Mouse (Mus musculus) forebrain, embryonic 12.5 days (tissue): ENCODE measurements around the gene Map6. TPM values are rescaled to one million over a fixed set of nuclear protein-coding genes. Genes with fewer than 3 reads are reported as not detected.

Source experiments
- ATAC-seq: fragments of 200-750 bp; cut with Nextera tagmentation; 2 replicates; pipeline ENCODE4 v1.8.0; 2017; ENCODE audit warnings: moderate TSS enrichment; ENCODE audit not compliant: low FRiP score
- H3K27ac ChIP-seq: fragments of 300-500 bp; sonication (generic); 2 replicates; pipeline ENCODE4 v1.5.1; 2016; ENCODE audit warnings: mild to moderate bottlenecking
- H3K27me3 ChIP-seq: fragments of 300-500 bp; sonication (generic); 2 replicates; pipeline ENCODE4 v1.6.1; 2016; ENCODE audit warnings: mild to moderate bottlenecking
- H3K36me3 ChIP-seq: fragments of 300-500 bp; sonication (generic); replicated peaks from 2 replicates; pipeline ENCODE4 v1.6.1; 2016; ENCODE audit warnings: mild to moderate bottlenecking
- H3K4me1 ChIP-seq: fragments of 300-500 bp; sonication (generic); 2 replicates; pipeline ENCODE4 v1.6.1; 2016
- H3K4me2 ChIP-seq: fragments of 300-500 bp; sonication (generic); 2 replicates; pipeline ENCODE4 v1.6.1; 2016; ENCODE audit warnings: mild to moderate bottlenecking, moderate library complexity
- H3K4me3 ChIP-seq: fragments of 300-500 bp; sonication (generic); replicated peaks from 2 replicates; pipeline ENCODE4 v1.5.1; 2016; ENCODE audit warnings: mild to moderate bottlenecking
- H3K9ac ChIP-seq: fragments of 300-500 bp; sonication (generic); 2 replicates; pipeline ENCODE4 v1.6.1; 2016; ENCODE audit warnings: mild to moderate bottlenecking
- H3K9me3 ChIP-seq: fragments of 300-500 bp; sonication (generic); 2 replicates; pipeline ENCODE4 v1.6.1; 2016
- WGBS: fragments of 180-500 bp; shearing (Covaris S2); methylation state at CpG from one replicate; pipeline ENCODE4 v1.1.7; 2016; 5-methylcytosine and 5-hydroxymethylcytosine counted together
- polyA plus RNA-seq: library from polyadenylated mRNA; unstranded; fragments of >200 nt; fragmentation: Nextera tagmentation; extraction: Ambion mirVana; gene quantifications from 2 replicates; pipeline ENCODE4 v1.2.1, GENCODE M21; 2016

Map6 gene
- polyA plus RNA-seq, 1 experiment from 2014 or later = 63.5 TPM

GRCm38 (mm10) chr7:99300650-99301175 lies 33.5 kb downstream of the Map6 start:
- 59% methylated on average over 3 of the region's 3 CpGs for WGBS

DNA sequence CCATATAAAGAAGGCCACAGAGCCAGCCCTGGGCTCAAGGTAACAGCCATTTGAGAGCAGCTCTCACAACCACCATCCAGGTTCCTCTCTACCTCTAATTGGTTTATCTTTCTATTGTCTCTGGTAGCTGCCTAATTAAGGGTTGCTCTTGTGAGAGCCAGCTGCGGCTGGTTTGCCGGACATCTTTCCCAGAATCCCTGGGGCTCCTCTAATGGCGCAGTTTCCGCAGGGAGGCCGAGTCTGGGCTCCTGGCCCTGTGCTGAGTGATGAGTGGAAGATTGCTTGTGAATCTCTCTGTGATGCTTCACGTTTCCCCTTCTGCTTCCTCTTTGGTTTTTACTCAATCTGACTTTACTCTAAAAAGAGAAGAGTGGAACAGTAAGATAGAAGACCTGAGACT lies 36.8 kb downstream of the Map6 start:
- peak; percentile 54 for ATAC-seq
- no peak overlapping the region; the same call in 1 of the 2 replicates for H3K4me2 ChIP-seq
- 24% methylated on average over 6 of the region's 6 CpGs for WGBS

More at GRCm38 (mm10) chr7:99300650-99301175, 33.5 kb downstream of the Map6 start:
- Histone ChIP-seq H3K27ac (no peak overlapping the region), H3K4me3 (no peak overlapping the region), H3K4me2 (no peak overlapping the region), H3K36me3 (0 out of 2 replicates have a peak, but pooled peaks cover 2% of the 10 kb centered on the region), H3K4me1 (peaks cover 40% of the 10 kb centered on the region), H3K27me3 (no peaks in the 10 kb centered on the region), H3K9me3 (no peaks in the 10 kb centered on the region), H3K9ac (no peak overlapping the region)
- ATAC-seq = no peak

DNA sequence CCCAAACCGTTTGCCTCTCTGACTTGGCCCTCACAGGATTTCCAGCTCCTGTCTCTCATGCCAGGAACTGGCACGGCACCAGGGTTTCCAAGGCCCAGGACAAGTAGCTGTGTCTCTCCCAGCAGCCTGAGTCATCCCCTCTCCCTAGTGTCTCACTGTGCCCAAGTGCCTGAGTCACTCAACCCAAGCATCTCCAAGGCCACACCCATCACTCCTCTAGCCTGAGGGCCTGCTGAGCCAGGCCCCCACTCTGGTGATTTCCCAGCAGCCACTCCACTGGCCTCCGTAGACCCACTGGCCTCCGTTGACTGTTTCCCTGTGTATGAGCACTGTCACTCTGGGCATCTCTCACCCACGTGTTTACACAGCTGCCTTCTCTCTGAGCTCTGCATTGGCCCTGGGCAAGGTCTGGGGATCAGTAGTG lies 37.7 kb downstream of the Map6 start:
- Histone ChIP-seq H3K4me2 (no peak overlapping the region), H3K27ac (peak overlapping the region; percentile 83), H3K4me1 (peaks cover 66% of the 10 kb centered on the region), H3K4me3 (no peak overlapping the region), H3K9ac (no peak overlapping the region), H3K36me3 (0 out of 2 replicates have a peak, but pooled peaks cover 2% of the 10 kb centered on the region), H3K27me3 (no peaks in the 10 kb centered on the region), H3K9me3 (no peaks in the 10 kb centered on the region)
- WGBS = 56% methylated on average over 5 of the region's 5 CpGs
- no peak for ATAC-seq

More for the DNA sequence above, 36.8 kb downstream of the Map6 start:
- Histone ChIP-seq H3K4me3 (no peak overlapping the region), H3K9ac (0 out of 2 replicates have a peak overlapping the region, but pooled peaks have one; percentile 21), H3K36me3 (0 out of 2 replicates have a peak, but pooled peaks cover 2% of the 10 kb centered on the region), H3K27me3 (no peaks in the 10 kb centered on the region), H3K9me3 (no peaks in the 10 kb centered on the region), H3K4me1 (peaks cover 60% of the 10 kb centered on the region), H3K27ac (peak overlapping the region; percentile 83)

GRCm38 (mm10) chr7:99305688-99306087 lies 38.4 kb downstream of the Map6 start:
- WGBS = 87% methylated on average over 4 of the region's 4 CpGs
- no peak overlapping the region for H3K4me3 ChIP-seq
- H3K27ac ChIP-seq = no peak overlapping the region
- H3K4me2 ChIP-seq = no peak overlapping the region
- H3K9ac ChIP-seq = no peak overlapping the region
- no peak for ATAC-seq
- H3K9me3 ChIP-seq = no peaks in the 10 kb centered on the region
- H3K4me1 ChIP-seq = peaks cover 65% of the 10 kb centered on the region
- H3K36me3 ChIP-seq = no peaks in the 10 kb centered on the region
- H3K27me3 ChIP-seq = no peaks in the 10 kb centered on the region

DNA sequence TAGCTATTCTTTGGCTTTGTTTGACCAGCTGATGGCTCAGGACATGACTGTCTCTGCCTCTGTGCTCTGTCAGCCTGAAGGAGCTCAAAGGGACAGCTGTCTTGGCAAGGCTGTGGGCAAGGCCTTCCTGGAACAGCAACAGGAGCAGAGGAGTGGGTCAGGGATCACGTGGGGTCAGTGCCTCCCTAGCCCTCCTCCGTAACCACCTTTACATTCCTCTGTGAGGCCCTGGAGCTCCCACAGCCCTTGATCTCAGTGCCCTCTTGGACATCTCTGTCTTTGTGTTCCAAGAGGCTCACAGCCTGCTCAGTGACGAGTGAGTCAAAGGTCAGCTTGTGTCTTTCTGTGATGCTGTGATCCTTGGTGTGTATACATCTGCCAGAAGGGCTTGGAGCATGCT lies 39.4 kb downstream of the Map6 start:
- Histone ChIP-seq H3K27me3 (no peaks in the 10 kb centered on the region), H3K9me3 (no peaks in the 10 kb centered on the region), H3K9ac (no peak overlapping the region), H3K36me3 (no peaks in the 10 kb centered on the region), H3K4me2 (no peak overlapping the region), H3K4me1 (peaks cover 71% of the 10 kb centered on the region), H3K4me3 (no peak overlapping the region), H3K27ac (peak overlapping the region; percentile 9; the same call in 1 of the 2 replicates)
- WGBS = 34% methylated on average over 3 of the region's 3 CpGs
- ATAC-seq = no peak

DNA sequence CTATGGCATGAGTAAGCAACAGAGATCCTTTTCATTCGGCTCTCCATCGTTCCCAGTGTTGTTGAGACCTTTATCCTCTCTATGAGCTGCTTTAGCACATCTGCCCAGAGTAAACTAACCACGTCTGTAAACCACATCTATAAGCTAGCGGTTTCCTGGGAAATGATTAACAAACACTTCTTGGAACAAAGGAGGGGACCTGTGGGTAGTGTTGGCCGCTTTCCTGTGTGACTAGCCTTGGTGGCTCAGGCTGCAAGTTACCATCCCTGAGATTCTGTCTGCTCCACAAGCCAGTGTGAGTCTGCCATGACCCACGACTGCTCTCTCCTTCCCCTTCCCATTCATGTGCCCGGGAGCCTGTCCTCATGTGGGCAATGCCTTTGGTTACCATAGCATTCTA lies 44.2 kb downstream of the Map6 start:
- H3K4me2 ChIP-seq = no peak overlapping the region
- no peak overlapping the region for H3K4me3 ChIP-seq
- no peak overlapping the region; the same call in 1 of the 2 replicates for H3K9ac ChIP-seq
- H3K4me1 ChIP-seq = peaks cover 59% of the 10 kb centered on the region
- peaks cover 11% of the 10 kb centered on the region for H3K36me3 ChIP-seq
- no peaks in the 10 kb centered on the region for H3K9me3 ChIP-seq
- ATAC-seq = no peak
- no peaks in the 10 kb centered on the region; the same call in 1 of the 2 replicates for H3K27me3 ChIP-seq
- peak overlapping the region; percentile 90 for H3K27ac ChIP-seq
- WGBS = 41% methylated on average over 7 of the region's 7 CpGs

DNA sequence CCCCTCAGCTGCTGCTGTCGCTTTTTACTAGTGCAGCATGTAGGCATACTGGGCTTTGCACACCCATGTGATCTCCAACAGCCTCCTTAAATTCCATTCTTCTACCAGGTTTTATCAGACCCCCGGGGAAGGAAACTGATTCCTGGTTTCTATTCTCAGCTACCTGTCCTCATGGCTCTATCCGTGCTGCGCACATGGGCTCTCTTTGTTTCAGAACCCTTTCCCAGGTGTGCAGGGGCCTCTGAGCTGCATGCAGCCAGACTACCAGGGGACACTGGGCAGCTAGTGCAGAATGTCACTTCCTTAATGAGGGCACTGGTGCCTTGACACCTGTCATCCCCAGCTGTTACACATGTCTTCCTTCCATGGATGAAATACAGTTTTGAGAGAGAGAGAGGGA lies 44.8 kb downstream of the Map6 start:
- Histone ChIP-seq H3K4me1 (peaks cover 53% of the 10 kb centered on the region), H3K9ac (peak overlapping the region; percentile 3; the same call in 1 of the 2 replicates), H3K27ac (peak overlapping the region; percentile 90), H3K27me3 (no peaks in the 10 kb centered on the region; the same call in 1 of the 2 replicates), H3K9me3 (no peaks in the 10 kb centered on the region), H3K36me3 (peaks cover 17% of the 10 kb centered on the region), H3K4me2 (peak overlapping the region; percentile 6), H3K4me3 (no peak overlapping the region)
- 47% methylated on average over 4 of the region's 4 CpGs for WGBS
- ATAC-seq = peak; percentile 48

DNA sequence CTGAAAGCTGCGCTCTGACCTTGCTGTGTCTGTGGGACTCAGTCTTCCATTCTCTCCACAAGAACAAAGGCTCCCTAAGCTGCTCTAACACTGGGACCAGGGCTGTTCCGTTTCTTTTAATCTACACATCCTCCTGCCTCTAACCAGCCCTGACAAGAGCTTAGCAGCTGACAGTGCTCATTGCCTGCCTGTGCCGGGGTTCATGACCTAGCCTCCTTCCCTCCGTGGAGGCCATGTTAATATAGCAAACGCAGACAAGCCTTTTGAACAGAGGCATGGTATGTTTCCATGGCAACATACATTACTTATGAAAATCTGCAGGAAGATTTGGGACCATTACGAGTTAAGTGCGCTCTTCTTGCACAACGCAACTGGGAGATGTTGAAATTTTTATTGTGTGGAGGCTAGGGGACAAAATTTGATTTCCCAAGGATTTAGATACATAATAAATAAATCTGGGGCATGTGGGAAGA lies 45.5 kb downstream of the Map6 start:
- Histone ChIP-seq H3K27me3 (no peaks in the 10 kb centered on the region; the same call in 1 of the 2 replicates), H3K27ac (peak overlapping the region; percentile 90), H3K9ac (peak overlapping the region; percentile 3; the same call in 1 of the 2 replicates), H3K36me3 (peaks cover 23% of the 10 kb centered on the region), H3K4me2 (peak overlapping the region; percentile 6; the same call in 1 of the 2 replicates), H3K4me1 (peaks cover 49% of the 10 kb centered on the region), H3K4me3 (no peak overlapping the region), H3K9me3 (no peaks in the 10 kb centered on the region)
- WGBS = 12% methylated on average over 8 of the region's 8 CpGs
- peak; percentile 90 for ATAC-seq

DNA sequence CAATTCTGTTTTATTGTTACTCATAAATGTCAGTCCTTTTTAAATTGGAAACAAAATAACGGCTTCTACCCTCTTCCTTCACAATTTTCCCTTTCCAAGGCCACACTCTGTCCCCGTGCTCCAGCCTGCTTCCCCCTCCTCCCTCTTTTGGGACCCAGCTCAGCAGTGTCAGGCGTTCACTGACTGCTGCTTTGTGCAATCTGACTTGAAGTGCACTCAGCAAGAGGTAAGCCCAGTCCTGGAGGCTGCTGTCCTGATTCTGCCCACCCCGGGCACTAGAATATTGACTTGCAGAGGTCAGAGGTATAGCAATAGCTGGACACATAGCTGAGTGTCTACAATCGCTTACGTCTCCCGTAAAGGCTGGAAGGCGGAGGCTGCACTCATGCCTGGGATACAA lies 46.0 kb downstream of the Map6 start:
- H3K4me3 ChIP-seq = no peak overlapping the region
- no peaks in the 10 kb centered on the region for H3K9me3 ChIP-seq
- peaks cover 29% of the 10 kb centered on the region for H3K36me3 ChIP-seq
- no peaks in the 10 kb centered on the region; the same call in 1 of the 2 replicates for H3K27me3 ChIP-seq
- no peak overlapping the region for H3K9ac ChIP-seq
- peak; percentile 37; the same call in 1 of the 2 replicates for ATAC-seq
- peaks cover 47% of the 10 kb centered on the region for H3K4me1 ChIP-seq
- WGBS = 51% methylated on average over 8 of the region's 8 CpGs
- 0 out of 2 replicates have a peak overlapping the region, but pooled peaks have one; percentile 6 for H3K4me2 ChIP-seq
- peak overlapping the region; percentile 90 for H3K27ac ChIP-seq

DNA sequence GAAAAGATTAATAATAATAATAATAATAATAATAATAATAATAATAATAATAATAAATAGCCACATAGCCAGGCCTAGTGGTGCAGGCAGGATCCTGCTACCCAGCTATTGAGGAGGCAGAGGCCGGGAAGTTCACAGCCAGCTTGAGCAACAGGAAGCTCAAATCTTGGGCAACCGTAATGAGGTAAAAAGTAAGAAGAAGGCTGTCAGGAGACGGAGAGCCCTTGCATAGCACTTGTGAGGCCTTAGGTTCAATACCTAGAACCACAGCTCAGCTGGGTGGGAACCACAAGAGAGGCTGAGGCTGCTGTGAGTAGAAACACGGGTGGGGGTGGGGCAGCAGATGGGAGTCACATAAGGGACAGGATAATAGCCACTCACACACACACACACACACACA lies 47.3 kb downstream of the Map6 start:
- no peak for ATAC-seq
- H3K4me1 ChIP-seq = peaks cover 44% of the 10 kb centered on the region
- H3K4me2 ChIP-seq = no peak overlapping the region
- WGBS = 97% methylated on average over 4 of the region's 4 CpGs
- H3K9ac ChIP-seq = no peak overlapping the region
- H3K36me3 ChIP-seq = peaks cover 29% of the 10 kb centered on the region
- no peaks in the 10 kb centered on the region; the same call in 1 of the 2 replicates for H3K27me3 ChIP-seq
- H3K27ac ChIP-seq = no peak overlapping the region
- no peaks in the 10 kb centered on the region for H3K9me3 ChIP-seq
- no peak overlapping the region for H3K4me3 ChIP-seq

GRCm38 (mm10) chr7:99316207-99316606 lies 49.0 kb downstream of the Map6 start:
- no peaks in the 10 kb centered on the region for H3K9me3 ChIP-seq
- WGBS = 81% methylated on average over 7 of the region's 7 CpGs
- H3K4me2 ChIP-seq = no peak overlapping the region
- H3K27me3 ChIP-seq = no peaks in the 10 kb centered on the region; the same call in 1 of the 2 replicates
- H3K4me3 ChIP-seq = no peak overlapping the region
- peaks cover 29% of the 10 kb centered on the region for H3K36me3 ChIP-seq
- peaks cover 53% of the 10 kb centered on the region for H3K4me1 ChIP-seq
- H3K27ac ChIP-seq = no peak overlapping the region
- ATAC-seq = no peak
- H3K9ac ChIP-seq = no peak overlapping the region

DNA sequence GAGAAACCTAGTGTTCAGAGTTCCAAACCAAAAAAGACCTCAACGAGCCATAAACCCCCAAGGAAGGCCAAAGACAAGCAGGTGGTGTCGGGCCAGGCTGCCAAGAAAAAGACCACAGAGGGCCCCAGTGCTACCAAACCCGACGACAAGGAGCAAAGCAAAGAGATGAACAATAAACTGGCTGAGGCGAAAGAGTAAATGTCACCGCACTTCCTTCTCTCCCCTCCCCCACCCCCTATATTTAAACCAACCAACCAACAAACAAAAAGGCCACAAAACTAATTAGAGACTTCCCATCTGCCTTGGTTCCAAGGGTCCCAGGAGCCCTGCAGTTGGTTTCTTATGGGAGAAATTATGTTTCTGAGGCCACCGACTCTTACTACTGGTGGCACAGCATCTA lies 50.2 kb downstream of the Map6 start:
- ATAC-seq = no peak
- WGBS = 71% methylated on average over 7 of the region's 7 CpGs
- H3K9ac ChIP-seq = no peak overlapping the region
- peaks cover 29% of the 10 kb centered on the region for H3K36me3 ChIP-seq
- peaks cover 40% of the 10 kb centered on the region for H3K4me1 ChIP-seq
- H3K9me3 ChIP-seq = no peaks in the 10 kb centered on the region
- no peaks in the 10 kb centered on the region; the same call in 1 of the 2 replicates for H3K27me3 ChIP-seq
- H3K4me2 ChIP-seq = no peak overlapping the region
- H3K27ac ChIP-seq = no peak overlapping the region
- H3K4me3 ChIP-seq = no peak overlapping the region
